ENCODE assay signal across 17 mouse cellular contexts in genomic region chr4:117878703-117879102, GRCm38 (mm10). TPM values are rescaled to one million over a fixed set of nuclear protein-coding genes. Genes with fewer than 3 reads are reported as not detected.
"Had no signal": no experiment of that assay in that cellular context is flagged by ENCODE, and none has a peak within 500 bp of the region (broad histone marks: within the 10 kb centered on the region; RNA-seq: fewer than 3 reads in every experiment).

No protein-coding gene starts in this region.

- H3K9ac ChIP-seq: liver, embryonic 12.5 days; liver, embryonic 14.5 days; lung, embryonic 14.5 days; midbrain, embryonic 12.5 days; midbrain, embryonic 15.5 days; neural tube, embryonic 12.5 days had no signal

- H3K4me3 ChIP-seq: liver, embryonic 12.5 days; midbrain, embryonic 10.5 days; midbrain, embryonic 12.5 days; midbrain, embryonic 15.5 days; myocyte; neural tube, embryonic 12.5 days had no signal

- H3K4me2 ChIP-seq: liver, embryonic 12.5 days; lung, embryonic 14.5 days; midbrain, embryonic 12.5 days; midbrain, embryonic 15.5 days; neural tube, embryonic 12.5 days had no signal

- DNase-seq: lung, adult 18-20 months; lung, embryonic 14.5 days; lung, postnatal 10 days; lung, postnatal 4 days; retina, postnatal 1 day; right cerebral cortex, postnatal 14 days; spleen, adult 18-20 months had no signal

- H3K9me3 ChIP-seq: liver, embryonic 12.5 days; midbrain, embryonic 10.5 days; midbrain, embryonic 12.5 days; midbrain, embryonic 15.5 days; neural tube, embryonic 12.5 days had no signal

- H3K27ac ChIP-seq: liver, embryonic 12.5 days; liver, embryonic 14.5 days; midbrain, embryonic 12.5 days; midbrain, embryonic 15.5 days had no signal

- ATAC-seq: liver, embryonic 12.5 days; midbrain, embryonic 15.5 days had no signal

- H3K27me3 ChIP-seq: midbrain, embryonic 12.5 days; midbrain, embryonic 15.5 days; neural tube, embryonic 12.5 days had no signal

RNA-seq across cellular contexts. Expression of gene B4galt2, which starts 4.6 kb away (rescaled TPM):
- total RNA-seq: megakaryocyte, adult 5-6 weeks; megakaryocyte-erythroid progenitor cell, adult 5-6 weeks had no signal

RNA-seq across cellular contexts. Expression of gene Ccdc24, which starts 6.3 kb away (rescaled TPM):
- total RNA-seq: liver, adult 2 months; megakaryocyte, adult 5-6 weeks; megakaryocyte-erythroid progenitor cell, adult 5-6 weeks had no signal
